Mouse (Mus musculus): ENCODE measurements around the gene Col10a1. TPM values are rescaled to one million over a fixed set of nuclear protein-coding genes. Genes with fewer than 3 reads are reported as not detected.
"Not testable (repeated sequence)": the region's sequence is repeated elsewhere in the genome, so short reads cannot be mapped to it uniquely, and the experiment has no call there.

Col10a1 gene
- polyA plus RNA-seq, 1 experiment from 2014 or later = 0.15 TPM

- H3K9me3 ChIP-seq; H3K4me1 ChIP-seq; H3K27ac ChIP-seq; H3K27me3 ChIP-seq (ENCODE audit: insufficient read depth, poor library complexity, severe bottlenecking); H3K4me3 ChIP-seq; DNase-seq (ENCODE audit: low spot score); H3K36me3 ChIP-seq: not testable (repeated sequence)
- 86% methylated on average over 7 of the region's 14 CpGs for WGBS
Measured at GRCm38 (mm10) chr10:34434191-34434590, 44.4 kb downstream of the Col10a1 start.

Other genes with a start within 250 kb of the Col10a1 start
- gene Dse, start 182.3 kb upstream of the Col10a1 start, polyA plus RNA-seq (2016; fragmentation: Nextera tagmentation; extraction: Ambion mirVana) = 20.9 and 22.8 TPM in 2 replicates
- 57.5 and 69.9 TPM in 2 replicates for gene Tspyl1, start 107.8 kb upstream of the Col10a1 start, polyA plus RNA-seq (2016; fragmentation: Nextera tagmentation; extraction: Ambion mirVana)
- 20.7 and 21.7 TPM in 2 replicates for gene Tspyl4, start 92.5 kb upstream of the Col10a1 start, polyA plus RNA-seq (2016; fragmentation: Nextera tagmentation; extraction: Ambion mirVana)
- gene Nt5dc1, start 28.6 kb downstream of the Col10a1 start, polyA plus RNA-seq (2016; fragmentation: Nextera tagmentation; extraction: Ambion mirVana) = 7.3 and 8.2 TPM in 2 replicates
- 5.5 and 6.4 TPM in 2 replicates for gene Frk, start 93.4 kb downstream of the Col10a1 start, polyA plus RNA-seq (2016; fragmentation: Nextera tagmentation; extraction: Ambion mirVana)